ENCODE assay signal across 19 mouse cellular contexts in the genomic region with DNA sequence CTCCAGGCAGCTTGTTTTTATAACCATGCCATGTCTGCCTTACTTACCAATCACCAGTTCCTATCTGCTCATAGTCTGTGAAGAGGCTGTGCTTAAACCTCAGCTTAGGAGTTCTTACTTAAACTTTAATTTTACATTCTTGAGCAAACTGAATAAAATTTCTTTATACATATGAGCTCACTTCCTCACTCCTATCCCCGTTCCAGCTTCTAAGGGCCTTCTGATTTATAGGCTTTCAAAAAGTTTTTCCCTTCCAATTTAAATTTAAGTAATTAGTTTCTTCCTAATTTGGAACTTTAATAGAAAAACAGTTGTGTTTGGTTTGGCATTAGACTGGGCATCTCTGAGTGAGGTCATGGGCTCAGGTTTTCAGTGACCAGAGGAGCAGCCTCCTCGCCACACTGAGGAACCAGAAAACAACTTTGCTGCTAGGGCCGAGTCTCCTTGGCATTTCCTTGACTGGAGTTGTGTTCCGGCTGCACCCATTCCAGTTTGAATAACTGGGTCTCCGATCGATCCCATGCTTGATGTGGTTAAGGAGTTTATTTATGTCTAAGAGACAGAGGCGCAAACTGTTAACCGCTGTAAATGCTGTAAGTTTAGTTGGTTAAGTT.
A peak's percentile ranks its signal among the peaks of the same experiment; 100 is the strongest.
DNase-seq lines count a peak whose midpoint lies in the region; ATAC-seq and TF ChIP-seq lines count a peak whose summit lies in the region.
"Had no signal": no experiment of that assay in that cellular context is flagged by ENCODE, and none has a peak within 500 bp of the region (broad histone marks: within the 10 kb centered on the region; RNA-seq: fewer than 3 reads in every experiment).

No protein-coding gene starts in this region.

- H3K9ac ChIP-seq in limb, embryonic 13.5 days = no peak overlapping the region
- H3K9ac ChIP-seq in stomach, embryonic 14.5 days (replicated peaks; ENCODE audit: low read depth, low read length) = no peak overlapping the region
- H3K9ac ChIP-seq in stomach, postnatal 0 days (ENCODE audit: low read length) = no peak overlapping the region
- no peak overlapping the region for H3K9ac ChIP-seq in forebrain, embryonic 16.5 days (replicated peaks; ENCODE audit: low read depth, low read length)
- H3K9ac ChIP-seq: embryonic facial prominence, embryonic 12.5 days; forebrain, embryonic 15.5 days; heart, embryonic 12.5 days; hindbrain, embryonic 15.5 days had no signal

- H3K4me2 ChIP-seq in limb, embryonic 13.5 days (replicated peaks) = no peak overlapping the region
- no peak overlapping the region for H3K4me2 ChIP-seq in stomach, embryonic 14.5 days (replicated peaks; ENCODE audit: low read depth, low read length)
- H3K4me2 ChIP-seq in stomach, postnatal 0 days (replicated peaks; ENCODE audit: low read depth) = no peak overlapping the region
- H3K4me2 ChIP-seq in forebrain, embryonic 16.5 days (ENCODE audit: low read length) = no peak overlapping the region
- H3K4me2 ChIP-seq: embryonic facial prominence, embryonic 12.5 days; forebrain, embryonic 15.5 days; heart, embryonic 12.5 days; hindbrain, embryonic 15.5 days had no signal

- TF ChIP-seq EP300 in stomach, postnatal 0 days (optimal IDR thresholded peaks at IDR 0.05) = no peak

- 84% methylated on average over 8 of the region's 8 CpGs for WGBS in heart, embryonic 10.5 days
- 60% methylated on average over 8 of the region's 8 CpGs for WGBS in limb, embryonic 13.5 days
- WGBS in limb, embryonic 10.5 days = 87% methylated on average over 8 of the region's 8 CpGs
- 73% methylated on average over 8 of the region's 8 CpGs for WGBS in stomach, embryonic 14.5 days
- 67% methylated on average over 8 of the region's 8 CpGs for WGBS in stomach, postnatal 0 days
- WGBS in forebrain, embryonic 16.5 days = 89% methylated on average over 8 of the region's 8 CpGs

- peak; percentile 61; the same call in 1 of the 2 replicates for ATAC-seq in limb, embryonic 13.5 days (ENCODE audit: low FRiP score, low read depth)
- no peak for ATAC-seq in stomach, embryonic 14.5 days (ENCODE audit: insufficient number of reproducible peaks, insufficient read depth, low FRiP score, low read depth)
- ATAC-seq in stomach, postnatal 0 days (ENCODE audit: low FRiP score, low TSS enrichment) = no peak
- no peak for ATAC-seq in forebrain, embryonic 16.5 days
- ATAC-seq: forebrain, embryonic 15.5 days had no signal

- no peaks in the 10 kb centered on the region for H3K36me3 ChIP-seq in heart, embryonic 10.5 days
- H3K36me3 ChIP-seq in limb, embryonic 13.5 days = no peaks in the 10 kb centered on the region
- H3K36me3 ChIP-seq in limb, embryonic 10.5 days = no peaks in the 10 kb centered on the region
- H3K36me3 ChIP-seq in stomach, embryonic 14.5 days (ENCODE audit: control insufficient read depth, insufficient read depth, low read length) = no peaks in the 10 kb centered on the region
- H3K36me3 ChIP-seq in stomach, postnatal 0 days (ENCODE audit: control insufficient read depth, insufficient read depth, low read length) = no peaks in the 10 kb centered on the region
- no peaks in the 10 kb centered on the region for H3K36me3 ChIP-seq in forebrain, embryonic 16.5 days (ENCODE audit: control insufficient read depth, insufficient read depth)
- H3K36me3 ChIP-seq: embryonic facial prominence, embryonic 12.5 days; forebrain, embryonic 15.5 days; heart, embryonic 12.5 days; hindbrain, embryonic 10.5 days; hindbrain, embryonic 15.5 days had no signal

- H3K4me3 ChIP-seq in heart, embryonic 10.5 days = no peak overlapping the region
- H3K4me3 ChIP-seq in limb, embryonic 13.5 days = no peak overlapping the region
- H3K4me3 ChIP-seq in limb, embryonic 10.5 days = no peak overlapping the region
- H3K4me3 ChIP-seq in stomach, embryonic 14.5 days (ENCODE audit: low read depth, low read length) = no peak overlapping the region
- H3K4me3 ChIP-seq in stomach, postnatal 0 days (ENCODE audit: low read depth, low read length) = no peak overlapping the region
- no peak overlapping the region for H3K4me3 ChIP-seq in forebrain, embryonic 16.5 days (replicated peaks; ENCODE audit: low read length)
- H3K4me3 ChIP-seq: embryonic facial prominence, embryonic 12.5 days; forebrain, embryonic 15.5 days; heart, adult 2 months; heart, embryonic 12.5 days; hindbrain, embryonic 10.5 days; hindbrain, embryonic 15.5 days had no signal

- H3K27ac ChIP-seq in heart, embryonic 10.5 days = no peak overlapping the region
- H3K27ac ChIP-seq in limb, embryonic 13.5 days = peak overlapping the region; percentile 63; the same call in 1 of the 2 replicates
- no peak overlapping the region for H3K27ac ChIP-seq in limb, embryonic 10.5 days
- H3K27ac ChIP-seq in stomach, embryonic 14.5 days (ENCODE audit: low read length) = peak overlapping the region; percentile 33; the same call in 1 of the 2 replicates
- H3K27ac ChIP-seq in stomach, postnatal 0 days (replicated peaks) = no peak overlapping the region; the same call in 1 of the 2 replicates
- no peak overlapping the region for H3K27ac ChIP-seq in forebrain, embryonic 16.5 days (ENCODE audit: low read length)
- H3K27ac ChIP-seq: embryonic facial prominence, embryonic 12.5 days; forebrain, embryonic 15.5 days; heart, adult 2 months; hindbrain, embryonic 10.5 days; hindbrain, embryonic 15.5 days had no signal

- DNase-seq in heart, adult 11 months = peak; percentile 61
- DNase-seq in heart, embryonic 10.5 days (ENCODE audit: low spot score) = no peak
- no peak for DNase-seq in limb, embryonic 10.5 days (ENCODE audit: low spot score)
- no peak for DNase-seq in stomach, postnatal 0 days (ENCODE audit: low spot score)
- DNase-seq: adrenal gland, postnatal 10 days; cerebellum, adult 11 months; cerebellum, adult 8-10 months; cerebellum, postnatal 14 days; embryo, embryonic 11 days; gastrocnemius, postnatal 10 days; heart, adult 2 months had no signal

- no peaks in the 10 kb centered on the region for H3K9me3 ChIP-seq in heart, embryonic 10.5 days
- no peaks in the 10 kb centered on the region for H3K9me3 ChIP-seq in limb, embryonic 13.5 days
- H3K9me3 ChIP-seq in limb, embryonic 10.5 days (replicated peaks) = no peaks in the 10 kb centered on the region
- H3K9me3 ChIP-seq in stomach, embryonic 14.5 days (ENCODE audit: control insufficient read depth, low read depth, low read length) = no peaks in the 10 kb centered on the region
- H3K9me3 ChIP-seq in stomach, postnatal 0 days (ENCODE audit: control insufficient read depth, low read length) = no peaks in the 10 kb centered on the region
- H3K9me3 ChIP-seq in forebrain, embryonic 16.5 days (ENCODE audit: control insufficient read depth, low read length) = no peaks in the 10 kb centered on the region
- H3K9me3 ChIP-seq: embryonic facial prominence, embryonic 12.5 days; forebrain, embryonic 15.5 days; heart, embryonic 12.5 days; hindbrain, embryonic 10.5 days; hindbrain, embryonic 15.5 days had no signal

- 0 out of 2 replicates have a peak, but pooled peaks cover 2% of the 10 kb centered on the region for H3K4me1 ChIP-seq in heart, embryonic 10.5 days
- peaks cover 13% of the 10 kb centered on the region for H3K4me1 ChIP-seq in limb, embryonic 13.5 days
- peaks cover 15% of the 10 kb centered on the region for H3K4me1 ChIP-seq in limb, embryonic 10.5 days
- 0 out of 2 replicates have a peak, but pooled peaks cover 2% of the 10 kb centered on the region for H3K4me1 ChIP-seq in stomach, embryonic 14.5 days (ENCODE audit: control insufficient read depth, insufficient read depth, low read length)
- no peaks in the 10 kb centered on the region for H3K4me1 ChIP-seq in stomach, postnatal 0 days (replicated peaks; ENCODE audit: control insufficient read depth, insufficient read depth)
- no peaks in the 10 kb centered on the region for H3K4me1 ChIP-seq in forebrain, embryonic 16.5 days (replicated peaks; ENCODE audit: control insufficient read depth, insufficient read depth, low read length)
- H3K4me1 ChIP-seq: forebrain, embryonic 15.5 days; heart, embryonic 12.5 days; hindbrain, embryonic 15.5 days had no signal

- TF ChIP-seq CTCF in stomach, postnatal 0 days (IDR thresholded peaks at IDR 0.05; ENCODE audit: low read depth) = no peak

- no peaks in the 10 kb centered on the region for H3K27me3 ChIP-seq in heart, embryonic 10.5 days (ENCODE audit: insufficient read depth, poor library complexity, severe bottlenecking)
- H3K27me3 ChIP-seq in limb, embryonic 13.5 days = no peaks in the 10 kb centered on the region
- H3K27me3 ChIP-seq in limb, embryonic 10.5 days (ENCODE audit: low read depth, poor library complexity, severe bottlenecking) = no peaks in the 10 kb centered on the region
- H3K27me3 ChIP-seq in stomach, embryonic 14.5 days (ENCODE audit: control insufficient read depth, insufficient read depth, low read length) = no peaks in the 10 kb centered on the region
- no peaks in the 10 kb centered on the region for H3K27me3 ChIP-seq in stomach, postnatal 0 days (ENCODE audit: control insufficient read depth, insufficient read depth, low read length)
- no peaks in the 10 kb centered on the region for H3K27me3 ChIP-seq in forebrain, embryonic 16.5 days (replicated peaks; ENCODE audit: control insufficient read depth, insufficient read depth, low read length)
- H3K27me3 ChIP-seq: embryonic facial prominence, embryonic 12.5 days; forebrain, embryonic 15.5 days; heart, embryonic 12.5 days; hindbrain, embryonic 15.5 days had no signal

Comparison
In these comparisons a context has a peak if more than half of its experiments do, and no peak if none do; other contexts are left out.
1. H3K27ac ChIP-seq: peak in limb, embryonic 13.5 days (single experiment) and stomach, embryonic 14.5 days (single experiment); none in heart, embryonic 10.5 days (single experiment), limb, embryonic 10.5 days (single experiment), stomach, postnatal 0 days (single experiment) and forebrain, embryonic 16.5 days (single experiment).